Mouse (Mus musculus) lung, embryonic 14.5 days (tissue): Measurements from ENCODE around the gene Gm9045. TPM values are rescaled to one million over a fixed set of nuclear protein-coding genes. Genes with fewer than 3 reads are reported as not detected.
"Not testable (repeated sequence)": the region's sequence is repeated elsewhere in the genome, so short reads cannot be mapped to it uniquely, and the experiment has no call there.

Source experiments
- ATAC-seq: fragments of 200-750 bp; cut with Nextera tagmentation; 2 replicates; pipeline ENCODE4 v1.8.0; 2017; ENCODE audit warnings: mild to moderate bottlenecking, moderate TSS enrichment, moderate library complexity; ENCODE audit not compliant: insufficient read depth
- DNase-seq: peaks from one replicate; pipeline ENCODE4 v3.0.0-alpha.2; 2015
- H3K27ac ChIP-seq: fragments of 300-500 bp; sonication (generic); 2 replicates; pipeline ENCODE4 v1.5.1; 2014; ENCODE audit warnings: low read depth, mild to moderate bottlenecking, moderate library complexity
- H3K27me3 ChIP-seq: fragments of 300-500 bp; sonication (generic); 2 replicates; pipeline ENCODE4 v1.6.1; 2014; ENCODE audit warnings: low read length, control low read depth; ENCODE audit not compliant: insufficient read depth
- H3K36me3 ChIP-seq: fragments of 300-500 bp; sonication (generic); 2 replicates; pipeline ENCODE4 v1.6.1; 2014; ENCODE audit warnings: control low read depth; ENCODE audit not compliant: insufficient read depth
- H3K4me1 ChIP-seq: fragments of 300-500 bp; sonication (generic); 2 replicates; pipeline ENCODE4 v1.6.1; 2014; ENCODE audit warnings: antibody characterized with exemption, control low read depth; ENCODE audit not compliant: insufficient read depth
- H3K4me2 ChIP-seq: fragments of 300-500 bp; sonication (generic); 2 replicates; pipeline ENCODE4 v1.6.1; 2014; ENCODE audit warnings: mild to moderate bottlenecking
- H3K4me3 ChIP-seq: fragments of 300-500 bp; sonication (generic); 2 replicates; pipeline ENCODE4 v1.5.1; 2014; ENCODE audit warnings: low read depth, low read length
- H3K9ac ChIP-seq: fragments of 300-500 bp; sonication (generic); 2 replicates; pipeline ENCODE4 v1.6.1; 2014
- H3K9me3 ChIP-seq: fragments of 300-500 bp; sonication (generic); 2 replicates; pipeline ENCODE4 v1.6.1; 2016; ENCODE audit warnings: low read depth, low read length, control low read depth
- CTCF ChIP-seq: IDR thresholded peaks from 2 replicates; pipeline ENCODE4 v1.5.1; 2016; ENCODE audit warnings: antibody characterized with exemption, low read depth
- WGBS: fragments of 180-500 bp; shearing (Covaris S2); extraction: QIAGEN DNeasy Blood & Tissue Kit; methylation state at CpG from one replicate; pipeline ENCODE4 v1.1.7; 2014; 5-methylcytosine and 5-hydroxymethylcytosine counted together
- polyA plus RNA-seq: library from polyadenylated mRNA; unstranded; fragments of >200 nt; fragmentation: Nextera tagmentation; extraction: Ambion mirVana; gene quantifications from 2 replicates; pipeline ENCODE4 v1.2.1, GENCODE M21; 2014

Gm9045 gene
- polyA plus RNA-seq, 1 experiment from 2014 or later, result not detected

GRCm38 (mm10) chr10:118319024-118319423, 18.6 kb downstream of the Gm9045 start:
- Histone ChIP-seq H3K9ac (no peak overlapping the region), H3K27me3 (no peaks in the 10 kb centered on the region), H3K27ac (no peak overlapping the region), H3K4me1 (no peaks in the 10 kb centered on the region), H3K36me3 (no peaks in the 10 kb centered on the region), H3K4me3 (no peak overlapping the region), H3K4me2 (no peak overlapping the region), H3K9me3 (no peaks in the 10 kb centered on the region)
- no peak for ATAC-seq
- no peak for DNase-seq
- WGBS, result 79% methylated on average over 8 of the region's 8 CpGs
- TF ChIP-seq CTCF, result no peak

GRCm38 (mm10) chr10:118302133-118302532, 35.5 kb downstream of the Gm9045 start:
- DNase-seq, result not testable (repeated sequence)

GRCm38 (mm10) chr10:118294938-118295337, 42.7 kb downstream of the Gm9045 start, which contains the start of gene Iltifb:
TSS of gene Iltifb (minus strand) at chr10:118295038.
- Histone ChIP-seq H3K36me3 (no peaks in the 10 kb centered on the region), H3K4me1 (no peaks in the 10 kb centered on the region), H3K27ac (no peak within 1 kb of the TSS), H3K9me3 (no peaks in the 10 kb centered on the region), H3K4me2 (no peak within 1 kb of the TSS), H3K9ac (no peak within 1 kb of the TSS), H3K4me3 (no peak within 1 kb of the TSS), H3K27me3 (no peaks in the 10 kb centered on the region)
- TF ChIP-seq CTCF, result no peak
- no peak for ATAC-seq
- DNase-seq, result no peak
- WGBS, result 82% methylated on average over 6 of the region's 6 CpGs

More at GRCm38 (mm10) chr10:118302133-118302532, 35.5 kb downstream of the Gm9045 start:
- H3K4me3 ChIP-seq, H3K4me1 ChIP-seq, H3K27me3 ChIP-seq, H3K9ac ChIP-seq, H3K9me3 ChIP-seq, H3K27ac ChIP-seq, H3K4me2 ChIP-seq, H3K36me3 ChIP-seq: not testable (repeated sequence)
- 37% methylated on average over 2 of the region's 2 CpGs for WGBS
- peak; percentile 31; the same call in 1 of the 2 replicates for ATAC-seq

Other genes with a start within 250 kb of the Gm9045 start
- gene Mdm1, start 196.0 kb downstream of the Gm9045 start, polyA plus RNA-seq, result 38.0 and 40.3 TPM in 2 replicates
- not detected in 2 replicates for gene Il22, start 132.9 kb downstream of the Gm9045 start, polyA plus RNA-seq
- gene Gm32717, start 97.1 kb downstream of the Gm9045 start, polyA plus RNA-seq, result not detected in 2 replicates
- not detected in 2 replicates for gene Gm32802, start 79.1 kb downstream of the Gm9045 start, polyA plus RNA-seq
- not detected in 2 replicates for gene Iltifb, start 42.8 kb downstream of the Gm9045 start, polyA plus RNA-seq
- not detected in 2 replicates for gene Gm9040, start 10.9 kb downstream of the Gm9045 start, polyA plus RNA-seq
- not detected in 2 replicates for gene Gm9044, start 5.4 kb downstream of the Gm9045 start, polyA plus RNA-seq
- not detected in 2 replicates for gene Gm9046, start 5.4 kb upstream of the Gm9045 start, polyA plus RNA-seq
- not detected in 2 replicates for gene Gm9048, start 10.8 kb upstream of the Gm9045 start, polyA plus RNA-seq
- not detected in 2 replicates for gene Gm9049, start 16.3 kb upstream of the Gm9045 start, polyA plus RNA-seq
- not detected in 2 replicates for gene Ifng, start 103.2 kb upstream of the Gm9045 start, polyA plus RNA-seq